Mouse (Mus musculus) stomach, postnatal 0 days (tissue): ENCODE data around the gene Myo18b.

Source experiments
- CTCF ChIP-seq: IDR thresholded peaks from 2 replicates; pipeline ENCODE4 v1.5.1; 2016; ENCODE audit warnings: antibody characterized with exemption, low read depth, mild to moderate bottlenecking, moderate library complexity
- EP300 ChIP-seq: optimal IDR thresholded peaks from 2 replicates; pipeline ENCODE3; 2016; ENCODE audit warnings: antibody characterized with exemption

- TF ChIP-seq CTCF (no peak), EP300 (no peak)
These were observed 32.2 kb upstream of the Myo18b start for GRCm38 (mm10) chr5:112928201-112928881.
